Mouse (Mus musculus) erythroblast, embryonic 14.5 days (primary cell): ENCODE data around the gene Hist1h2bl.

Experiments used
- GATA1 ChIP-seq: IDR thresholded peaks from 2 replicates; pipeline ENCODE4 v1.6.1; 2012; ENCODE audit warnings: low read length, inconsistent platforms, mixed read lengths
- TAL1 ChIP-seq: IDR thresholded peaks from 3 replicates; pipeline ENCODE4 v1.6.1; 2012; ENCODE audit warnings: low read length, inconsistent platforms, mixed read lengths

- no peak for TF ChIP-seq TAL1
- TF ChIP-seq GATA1: no peak
These were observed 9.3 kb downstream of the Hist1h2bl start for GRCm38 (mm10) chr13:21706669-21707068.
